Mouse (Mus musculus) gastrocnemius, postnatal 25 days (tissue): ENCODE measurements around the gene Gbp2b. TPM values are rescaled to one million over a fixed set of nuclear protein-coding genes. Genes with fewer than 3 reads are reported as not detected.
"Not testable (repeated sequence)": the region's sequence is repeated elsewhere in the genome, so short reads cannot be mapped to it uniquely, and the experiment has no call there.

ENCODE experiments used
- DNase-seq: peaks from one replicate; pipeline ENCODE4 v3.0.0; 2022
- microRNA-seq, 2 experiments: library from miRNA; unstranded; fragments of <30 nt; microRNA quantifications; one replicate each; pipeline ENCODE4 v1.2.0; 2021; ENCODE audit warnings: borderline replicate concordance in 2 of 2
- total RNA-seq, 2 experiments: library from RNA; stranded (reverse); gene quantifications; 1 replicate in 1 of 2; 2 replicates in 1 of 2; pipeline ENCODE4 v1.2.3; 2021

Gene Gbp2b
- total RNA-seq, 2 experiments from 2014 or later = 0.08 TPM; not detected in 1

GRCm38 (mm10) chr3:142620956-142621562 lies 26.4 kb downstream of the Gbp2b start:
- DNase-seq = no peak

GRCm38 (mm10) chr3:142630385-142630784 lies 35.7 kb downstream of the Gbp2b start:
- no peak for DNase-seq

GRCm38 (mm10) chr3:142640201-142640600 lies 45.6 kb downstream of the Gbp2b start:
- DNase-seq = no peak

GRCm38 (mm10) chr3:142645949-142646348 lies 51.3 kb downstream of the Gbp2b start:
- not testable (repeated sequence) for DNase-seq

GRCm38 (mm10) chr3:142647836-142648235 lies 53.2 kb downstream of the Gbp2b start:
- not testable (repeated sequence) for DNase-seq

- DNase-seq = no peak
Observed at GRCm38 (mm10) chr3:142650205-142650604, 55.6 kb downstream of the Gbp2b start.

GRCm38 (mm10) chr3:142664723-142665122 lies 70.1 kb downstream of the Gbp2b start:
- no peak for DNase-seq

Small RNA genes lying within 50 kb of the gene (microRNA-seq; reads per million reads assigned to microRNA genes)
- gene Mir6381 = 0 reads per million in 2 experiments

Other genes starting within 250 kb of the Gbp2b start
- gene Pdlim5, start 199.2 kb upstream of the Gbp2b start, total RNA-seq = 100 to 1,000 TPM; 560 to 651 TPM
- gene Gbp5, start 100.9 kb upstream of the Gbp2b start, total RNA-seq = 1 to 10 TPM; 2.1 to 3.2 TPM
- gene Gbp7, start 64.5 kb upstream of the Gbp2b start, total RNA-seq = 10 to 100 TPM in 1 of 2 experiments, 1 to 10 TPM in 1; 8.8 to 14.1 TPM
- 1 to 10 TPM; 4.0 to 4.1 TPM for gene Gbp3, start 34.8 kb upstream of the Gbp2b start, total RNA-seq
- 1 to 10 TPM; 2.5 to 4.3 TPM for gene Gbp2, start 25.8 kb downstream of the Gbp2b start, total RNA-seq
- 1 to 10 TPM; 5.4 to 6.5 TPM for gene Kyat3, start 106.2 kb downstream of the Gbp2b start, total RNA-seq
- 10 to 100 TPM; 11.9 to 12.7 TPM for gene Gtf2b, start 170.2 kb downstream of the Gbp2b start, total RNA-seq